Mouse (Mus musculus) brain, embryonic 14.5 days (tissue): Measurements from ENCODE around the gene Tex21.

ENCODE experiments used
- CTCF ChIP-seq: fragments of 200-500 bp; IDR thresholded peaks from 2 replicates; pipeline ENCODE4 v1.5.1; 2012; ENCODE audit warnings: inconsistent platforms, mild to moderate bottlenecking, moderate library complexity, borderline replicate concordance; ENCODE audit not compliant: insufficient read depth, insufficient read length; ENCODE audit errors: extremely low read depth
- POLR2A ChIP-seq: fragments of 200-500 bp; IDR thresholded peaks from 2 replicates; pipeline ENCODE4 v1.6.1; 2012; ENCODE audit warnings: mild to moderate bottlenecking, inconsistent platforms, borderline replicate concordance; ENCODE audit not compliant: poor library complexity, insufficient read depth, insufficient read length, severe bottlenecking; ENCODE audit errors: extremely low read depth

GRCm38 (mm10) chr12:76290271-76290670, 43.7 kb upstream of the Tex21 start:
- TF ChIP-seq POLR2A: no peak
- peak; percentile 27; the same call in 1 of the 2 replicates for TF ChIP-seq CTCF
